Mouse (Mus musculus) lung, adult 10 weeks (tissue): Measurements from ENCODE around the gene Tas2r122. TPM values are rescaled to one million over a fixed set of nuclear protein-coding genes. Genes with fewer than 3 reads are reported as not detected.

Experiments used
- polyA plus RNA-seq: library from polyadenylated mRNA; stranded (reverse); fragments of 350-450 nt; fragmentation: Illumina TruSeq; extraction: RNeasy Lipid Tissue Mini Kit (QIAGEN cat#74804); gene quantifications from one replicate; pipeline ENCODE4 v1.2.3, GENCODE M21; 2014; ENCODE audit warnings: low read depth, low replicate concordance; ENCODE audit not compliant: insufficient read depth

The Tas2r122 gene
- not detected for polyA plus RNA-seq

GRCm38 (mm10) chr6:132711828-132712227 is at the start of gene Tas2r122:
Gene Tas2r122, minus strand, starts transcription at chr6:132711928.

GRCm38 (mm10) chr6:132754430-132754829 is 42.7 kb upstream of the Tas2r122 start, which contains the start of gene Tas2r124:
Gene Tas2r124, plus strand, starts transcription at chr6:132754730.

GRCm38 (mm10) chr6:132737935-132738334 is 26.2 kb upstream of the Tas2r122 start, which contains the start of gene Tas2r115:
Gene Tas2r115, minus strand, starts transcription at chr6:132738035.

GRCm38 (mm10) chr6:132700907-132701306 is 10.8 kb downstream of the Tas2r122 start, which contains the start of gene Tas2r121:
Gene Tas2r121, minus strand, starts transcription at chr6:132701007.

Other genes starting within 250 kb of the Tas2r122 start
- gene Prh1, start 142.1 kb downstream of the Tas2r122 start, polyA plus RNA-seq = not detected
- gene Prp2, start 116.0 kb downstream of the Tas2r122 start, polyA plus RNA-seq = not detected
- gene A630073D07Rik, start 60.4 kb downstream of the Tas2r122 start, polyA plus RNA-seq = not detected
- gene Tas2r120, start 55.0 kb downstream of the Tas2r122 start, polyA plus RNA-seq = not detected
- not detected for gene Tas2r121, start 10.9 kb downstream of the Tas2r122 start, polyA plus RNA-seq
- not detected for gene Tas2r115, start 26.1 kb upstream of the Tas2r122 start, polyA plus RNA-seq
- not detected for gene Tas2r124, start 42.8 kb upstream of the Tas2r122 start, polyA plus RNA-seq
- not detected for gene Tas2r102, start 50.2 kb upstream of the Tas2r122 start, polyA plus RNA-seq
- not detected for gene Tas2r136, start 66.2 kb upstream of the Tas2r122 start, polyA plus RNA-seq
- not detected for gene Tas2r117, start 90.9 kb upstream of the Tas2r122 start, polyA plus RNA-seq
- gene Tas2r123, start 135.2 kb upstream of the Tas2r122 start, polyA plus RNA-seq = not detected
- gene Tas2r116, start 143.5 kb upstream of the Tas2r122 start, polyA plus RNA-seq = not detected
- gene Tas2r110, start 156.1 kb upstream of the Tas2r122 start, polyA plus RNA-seq = not detected
- not detected for gene Tas2r113, start 181.1 kb upstream of the Tas2r122 start, polyA plus RNA-seq
- not detected for gene Tas2r125, start 197.7 kb upstream of the Tas2r122 start, polyA plus RNA-seq
- not detected for gene Tas2r129, start 239.2 kb upstream of the Tas2r122 start, polyA plus RNA-seq
- gene Tas2r131, start 246.0 kb upstream of the Tas2r122 start, polyA plus RNA-seq = not detected